Mouse (Mus musculus) Muller cell, postnatal 12 days (primary cell): ENCODE data around the gene Sparcl1.
A peak's percentile ranks its signal among the peaks of the same experiment; 100 is the strongest.

Source experiments
- DNase-seq: peaks from one replicate; pipeline ENCODE4 v3.0.0-alpha.2; 2015; ENCODE audit errors: inconsistent ontology term

Gene Sparcl1

GRCm38 (mm10) chr5:104062773-104063551 is 50.6 kb downstream of the Sparcl1 start:
- DNase-seq, result no peak

GRCm38 (mm10) chr5:104061936-104062772 is 51.4 kb downstream of the Sparcl1 start:
- DNase-seq, result no peak

- DNase-seq, result no peak
Observed at GRCm38 (mm10) chr5:104060429-104060828, 53.1 kb downstream of the Sparcl1 start.

GRCm38 (mm10) chr5:104059628-104060027 is 53.9 kb downstream of the Sparcl1 start:
- DNase-seq, result no peak

- no peak for DNase-seq
Observed at GRCm38 (mm10) chr5:104058021-104058420, 55.5 kb downstream of the Sparcl1 start.

- DNase-seq, result peak; percentile 45
Observed at GRCm38 (mm10) chr5:104056295-104056694, 57.2 kb downstream of the Sparcl1 start.

- no peak for DNase-seq
Observed at GRCm38 (mm10) chr5:104055816-104056215, 57.7 kb downstream of the Sparcl1 start.

- DNase-seq, result no peak
Observed at GRCm38 (mm10) chr5:104054938-104055337, 58.6 kb downstream of the Sparcl1 start.

GRCm38 (mm10) chr5:104052956-104053355 is 60.6 kb downstream of the Sparcl1 start:
- DNase-seq, result no peak

GRCm38 (mm10) chr5:104048139-104048538 is 65.4 kb downstream of the Sparcl1 start:
- peak; percentile 36 for DNase-seq

- peak; percentile 58 for DNase-seq
Observed at GRCm38 (mm10) chr5:104047200-104048105, 66.1 kb downstream of the Sparcl1 start.

GRCm38 (mm10) chr5:104046256-104047199 is 67.0 kb downstream of the Sparcl1 start, which contains the start of gene Nudt9:
Nudt9 (plus strand) TSS chr5:104046306.
- DNase-seq, result peak; percentile 98

- DNase-seq, result no peak
Observed at GRCm38 (mm10) chr5:104043704-104044103, 69.8 kb downstream of the Sparcl1 start.

GRCm38 (mm10) chr5:104042906-104043305 is 70.6 kb downstream of the Sparcl1 start:
- DNase-seq, result no peak

- DNase-seq, result no peak
Observed at GRCm38 (mm10) chr5:104039154-104039932, 74.2 kb downstream of the Sparcl1 start.

- no peak for DNase-seq
Observed at GRCm38 (mm10) chr5:104036686-104037085, 76.8 kb downstream of the Sparcl1 start.

GRCm38 (mm10) chr5:104035824-104036223 is 77.7 kb downstream of the Sparcl1 start:
- DNase-seq, result no peak

GRCm38 (mm10) chr5:104035066-104035465 is 78.5 kb downstream of the Sparcl1 start:
- no peak for DNase-seq

GRCm38 (mm10) chr5:104032434-104033097 is 81.0 kb downstream of the Sparcl1 start:
- no peak for DNase-seq
